Mouse (Mus musculus) erythroblast, embryonic 14.5 days (primary cell): ENCODE data around the gene Acot12.

Source experiments
- GATA1 ChIP-seq: IDR thresholded peaks from 2 replicates; pipeline ENCODE4 v1.6.1; 2012; ENCODE audit warnings: low read length, inconsistent platforms, mixed read lengths
- TAL1 ChIP-seq: IDR thresholded peaks from 3 replicates; pipeline ENCODE4 v1.6.1; 2012; ENCODE audit warnings: low read length, inconsistent platforms, mixed read lengths

- TF ChIP-seq GATA1 (no peak), TAL1 (no peak)
Observed at GRCm38 (mm10) chr13:91796003-91796402, 54.7 kb downstream of the Acot12 start.
